Mouse (Mus musculus): Measurements from ENCODE around the gene Gm10184. TPM values are rescaled to one million over a fixed set of nuclear protein-coding genes. Genes with fewer than 3 reads are reported as not detected.
"Not testable (repeated sequence)": the region's sequence is repeated elsewhere in the genome, so short reads cannot be mapped to it uniquely, and the experiment has no call there.

Gm10184 gene
- 77.5 and 88.6 TPM in 2 replicates for polyA plus RNA-seq (2016; fragmentation: Nextera tagmentation; extraction: Ambion mirVana)

DNA sequence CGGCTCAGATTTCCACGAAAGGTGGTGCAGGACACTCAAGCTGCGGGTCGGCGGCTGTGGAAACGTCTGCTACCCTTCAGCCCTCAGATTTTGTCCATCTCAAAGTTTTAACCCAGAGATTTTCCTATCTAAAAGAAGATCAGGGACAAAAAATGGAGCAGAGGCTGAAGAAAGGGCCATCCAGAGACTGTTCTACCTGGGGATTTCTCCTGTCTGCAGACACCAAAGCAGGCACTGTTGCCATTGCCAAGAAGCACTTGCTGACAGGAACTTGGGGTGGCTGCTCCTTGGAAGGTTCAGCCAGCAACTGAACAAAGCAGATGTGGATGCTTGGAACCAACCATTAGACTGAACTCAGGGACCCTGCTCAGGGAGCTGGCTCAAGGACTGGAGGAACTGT is at the start of gene Gm10184:
Gm10184 (minus strand) TSS at position 101 of the 400 bp plus-strand sequence.
- WGBS = 89% methylated on average over 6 of the region's 6 CpGs
- Histone ChIP-seq H3K4me3 (no peak within 1 kb of the TSS), H3K4me1 (no peaks in the 10 kb centered on the region), H3K36me3 (replicated peaks) (no peaks in the 10 kb centered on the region), H3K9me3 (no peaks in the 10 kb centered on the region), H3K27ac (replicated peaks) (no peak within 1 kb of the TSS), H3K27me3 (replicated peaks; ENCODE audit: low read depth, poor library complexity, severe bottlenecking) (no peaks in the 10 kb centered on the region)
- DNase-seq (ENCODE audit: low spot score) = no peak

GRCm38 (mm10) chr17:89933950-89934349 is 23.7 kb upstream of the Gm10184 start:
- H3K36me3 ChIP-seq (replicated peaks) = no peaks in the 10 kb centered on the region
- no peak overlapping the region for H3K27ac ChIP-seq (replicated peaks)
- H3K4me1 ChIP-seq = no peaks in the 10 kb centered on the region
- no peak overlapping the region for H3K4me3 ChIP-seq
- no peaks in the 10 kb centered on the region for H3K27me3 ChIP-seq (replicated peaks; ENCODE audit: low read depth, poor library complexity, severe bottlenecking)
- WGBS = 35% methylated on average over 1 of the region's 2 CpGs
- no peaks in the 10 kb centered on the region for H3K9me3 ChIP-seq
- no peak for DNase-seq (ENCODE audit: low spot score)

DNA sequence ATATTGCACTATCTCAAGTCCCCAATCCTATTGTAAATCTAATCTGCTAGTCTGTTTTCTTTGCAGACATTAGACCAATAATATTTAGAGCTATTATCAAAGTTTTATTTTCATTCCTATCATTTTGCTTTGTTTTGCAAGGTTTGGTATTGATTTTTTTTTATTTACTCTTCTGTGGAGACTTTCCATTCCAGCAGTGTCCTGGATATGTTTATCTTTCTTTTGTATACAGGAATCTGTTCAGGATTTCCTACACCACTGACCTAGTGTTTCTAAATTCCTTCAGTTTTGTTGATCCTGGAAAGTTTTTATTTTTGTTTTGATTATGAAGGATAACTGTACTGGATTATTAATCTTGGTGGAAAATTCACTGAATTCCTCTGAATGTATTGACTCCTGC is 2.6 kb downstream of the Gm10184 start:
- DNase-seq (ENCODE audit: low spot score) = no peak
- no peaks in the 10 kb centered on the region for H3K36me3 ChIP-seq (replicated peaks)
- H3K27ac ChIP-seq (replicated peaks) = no peak overlapping the region
- no peaks in the 10 kb centered on the region for H3K9me3 ChIP-seq
- no peak overlapping the region for H3K4me3 ChIP-seq
- H3K27me3 ChIP-seq (replicated peaks; ENCODE audit: low read depth, poor library complexity, severe bottlenecking) = no peaks in the 10 kb centered on the region
- no peaks in the 10 kb centered on the region for H3K4me1 ChIP-seq

GRCm38 (mm10) chr17:89904701-89905100 is 5.5 kb downstream of the Gm10184 start:
- not testable (repeated sequence) for DNase-seq (ENCODE audit: low spot score); H3K27me3 ChIP-seq (replicated peaks; ENCODE audit: low read depth, poor library complexity, severe bottlenecking); H3K36me3 ChIP-seq (replicated peaks); H3K4me3 ChIP-seq; H3K9me3 ChIP-seq; H3K4me1 ChIP-seq; H3K27ac ChIP-seq (replicated peaks)
- 88% methylated on average over 5 of the region's 5 CpGs for WGBS

DNA sequence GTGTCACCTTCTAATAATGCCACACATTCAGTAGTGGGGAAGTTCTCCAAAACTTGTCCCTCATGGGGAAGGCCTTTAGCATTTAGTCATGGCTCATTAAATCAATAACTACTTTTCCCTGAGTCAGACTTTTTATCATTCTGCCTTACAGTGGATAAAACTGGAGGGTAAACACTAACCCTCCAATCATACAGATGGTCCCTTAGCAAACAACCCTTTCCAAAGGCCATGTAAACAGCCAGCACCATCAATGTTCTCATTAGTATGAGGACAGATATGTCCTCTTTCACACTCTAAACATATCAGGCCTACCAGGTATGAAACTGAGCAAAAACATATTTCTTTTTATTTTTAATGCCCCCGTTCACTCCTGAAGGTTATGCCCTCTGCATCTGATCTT is 7.5 kb downstream of the Gm10184 start:
- Histone ChIP-seq H3K27me3 (replicated peaks; ENCODE audit: low read depth, poor library complexity, severe bottlenecking) (no peaks in the 10 kb centered on the region), H3K4me1 (no peaks in the 10 kb centered on the region), H3K9me3 (no peaks in the 10 kb centered on the region), H3K27ac (replicated peaks) (no peak overlapping the region), H3K4me3 (no peak overlapping the region), H3K36me3 (replicated peaks) (no peaks in the 10 kb centered on the region)
- WGBS = 87% methylated on average over 1 of the region's 1 CpGs
- DNase-seq (ENCODE audit: low spot score) = no peak

DNA sequence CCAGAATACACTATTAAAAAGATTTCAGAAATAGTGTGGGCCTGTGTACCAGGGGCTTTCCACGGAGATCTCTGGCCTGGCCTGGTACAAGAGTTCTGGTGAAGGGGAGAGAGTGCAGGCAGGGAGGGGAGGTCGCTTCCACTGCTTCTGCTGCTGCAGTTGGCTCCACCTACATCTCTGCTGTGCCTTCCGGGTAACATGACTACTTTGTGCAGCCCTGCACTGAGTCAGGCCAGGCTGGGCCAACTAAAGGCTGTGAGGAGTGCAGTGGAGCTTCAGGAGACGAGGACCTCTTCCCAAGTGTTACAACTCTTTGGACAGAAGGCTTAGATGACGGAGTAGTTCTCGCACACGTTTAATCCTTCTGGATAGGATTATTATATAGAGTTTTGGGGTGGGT is 9.6 kb downstream of the Gm10184 start:
- H3K4me3 ChIP-seq = no peak overlapping the region
- no peak overlapping the region for H3K27ac ChIP-seq (replicated peaks)
- H3K36me3 ChIP-seq (replicated peaks) = no peaks in the 10 kb centered on the region
- no peaks in the 10 kb centered on the region for H3K4me1 ChIP-seq
- no peaks in the 10 kb centered on the region for H3K27me3 ChIP-seq (replicated peaks; ENCODE audit: low read depth, poor library complexity, severe bottlenecking)
- peak; percentile 9 for DNase-seq (ENCODE audit: low spot score)
- no peaks in the 10 kb centered on the region for H3K9me3 ChIP-seq
- WGBS = 64% methylated on average over 7 of the region's 7 CpGs

GRCm38 (mm10) chr17:89899813-89900212 is 10.4 kb downstream of the Gm10184 start:
- Histone ChIP-seq H3K27ac (replicated peaks) (no peak overlapping the region), H3K27me3 (replicated peaks; ENCODE audit: low read depth, poor library complexity, severe bottlenecking) (no peaks in the 10 kb centered on the region), H3K4me3 (no peak overlapping the region), H3K9me3 (no peaks in the 10 kb centered on the region), H3K4me1 (no peaks in the 10 kb centered on the region), H3K36me3 (replicated peaks) (no peaks in the 10 kb centered on the region)
- DNase-seq (ENCODE audit: low spot score) = no peak
- WGBS = 84% methylated on average over 3 of the region's 3 CpGs

DNA sequence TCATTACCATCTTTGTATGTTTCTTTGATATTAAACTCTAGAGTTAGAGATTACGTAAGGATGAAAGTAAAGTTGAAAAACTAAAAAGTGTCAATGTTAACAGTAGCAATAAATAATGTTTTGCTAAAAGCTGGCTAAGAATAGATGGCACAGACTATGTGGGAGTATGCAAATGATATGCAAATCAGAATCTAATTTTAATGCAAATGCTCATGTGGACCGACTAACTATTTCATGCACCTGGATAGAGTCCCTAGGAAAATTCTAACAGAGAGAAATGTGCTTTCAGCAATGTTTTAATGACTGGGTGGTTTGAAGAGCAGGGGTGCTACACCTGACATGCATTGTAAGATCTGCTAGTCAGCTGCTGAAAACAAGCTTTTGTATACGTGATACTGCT is 45.3 kb downstream of the Gm10184 start:
- Histone ChIP-seq H3K27ac (replicated peaks) (no peak overlapping the region), H3K36me3 (replicated peaks) (no peaks in the 10 kb centered on the region), H3K4me3 (no peak overlapping the region), H3K27me3 (replicated peaks; ENCODE audit: low read depth, poor library complexity, severe bottlenecking) (no peaks in the 10 kb centered on the region), H3K4me1 (no peaks in the 10 kb centered on the region), H3K9me3 (no peaks in the 10 kb centered on the region)
- 86% methylated on average over 3 of the region's 3 CpGs for WGBS
- no peak for DNase-seq (ENCODE audit: low spot score)

All from embryonic facial prominence, embryonic 10.5 days (tissue).